10 mouse cellular contexts compared by ENCODE assay signal in the genomic region with DNA sequence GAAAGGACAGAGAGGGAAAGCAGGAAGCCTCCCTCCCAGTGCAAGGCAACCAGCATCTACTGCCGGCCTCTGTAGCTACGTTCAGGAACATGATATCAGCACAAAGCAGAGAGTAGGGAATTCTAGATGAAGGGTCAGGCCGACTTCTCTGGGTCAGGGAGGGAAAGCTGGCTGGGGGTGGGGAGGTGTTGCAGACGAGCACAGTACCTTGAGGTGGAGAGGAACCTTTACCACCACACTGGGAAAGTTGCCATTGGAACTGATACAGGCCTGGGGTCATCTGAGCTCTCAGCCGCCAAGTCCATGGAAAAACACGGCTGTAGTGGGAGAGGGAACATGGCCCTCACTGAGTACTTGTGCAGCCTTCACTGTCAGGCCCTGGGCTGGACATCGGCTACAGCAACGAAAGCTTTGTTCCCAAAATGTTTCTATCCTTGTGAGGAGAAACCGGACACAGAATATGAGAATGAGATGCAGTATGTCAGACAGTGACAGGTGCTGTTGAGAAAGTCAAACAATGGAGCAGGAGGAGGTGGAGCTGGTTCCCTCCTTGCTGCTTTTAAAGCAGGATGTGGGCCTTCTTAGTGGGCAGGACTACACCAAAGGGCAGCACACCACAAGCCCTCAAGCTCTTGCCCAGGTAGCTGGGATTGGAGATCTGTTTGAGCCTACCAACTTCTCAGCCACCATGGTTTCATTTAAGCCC. TPM values are rescaled to one million over a fixed set of nuclear protein-coding genes. Genes with fewer than 3 reads are reported as not detected.
A peak's percentile ranks its signal among the peaks of the same experiment; 100 is the strongest.
DNase-seq lines count a peak whose midpoint lies in the region; ATAC-seq and TF ChIP-seq lines count a peak whose summit lies in the region.
"Had no signal": no experiment of that assay in that cellular context is flagged by ENCODE, and none has a peak within 500 bp of the region (broad histone marks: within the 10 kb centered on the region; RNA-seq: fewer than 3 reads in every experiment).

No protein-coding gene starts in this region.

- no peak overlapping the region for H3K9ac ChIP-seq in hindbrain, postnatal 0 days (replicated peaks; ENCODE audit: low read length)
- no peak overlapping the region for H3K9ac ChIP-seq in embryonic facial prominence, embryonic 12.5 days
- 0 out of 2 replicates have a peak overlapping the region, but pooled peaks have one; percentile 3 for H3K9ac ChIP-seq in heart, embryonic 15.5 days
- H3K9ac ChIP-seq in liver, embryonic 11.5 days (ENCODE audit: low read depth, low read length), result no peak overlapping the region

- no peaks in the 10 kb centered on the region for H3K36me3 ChIP-seq in hindbrain, embryonic 10.5 days
- no peaks in the 10 kb centered on the region for H3K36me3 ChIP-seq in hindbrain, postnatal 0 days (ENCODE audit: insufficient read depth, low read length)
- no peaks in the 10 kb centered on the region for H3K36me3 ChIP-seq in embryonic facial prominence, embryonic 12.5 days
- no peaks in the 10 kb centered on the region for H3K36me3 ChIP-seq in heart, embryonic 15.5 days
- H3K36me3 ChIP-seq in liver, embryonic 11.5 days (ENCODE audit: control insufficient read depth, insufficient read depth, low read length), result no peaks in the 10 kb centered on the region

- no peaks in the 10 kb centered on the region for H3K27me3 ChIP-seq in hindbrain, embryonic 10.5 days (ENCODE audit: insufficient read depth, poor library complexity, severe bottlenecking)
- no peaks in the 10 kb centered on the region for H3K27me3 ChIP-seq in hindbrain, postnatal 0 days (ENCODE audit: insufficient read depth, low read length)
- no peaks in the 10 kb centered on the region for H3K27me3 ChIP-seq in embryonic facial prominence, embryonic 12.5 days
- no peaks in the 10 kb centered on the region for H3K27me3 ChIP-seq in heart, embryonic 15.5 days
- no peaks in the 10 kb centered on the region for H3K27me3 ChIP-seq in liver, embryonic 11.5 days (replicated peaks; ENCODE audit: control insufficient read depth, insufficient read depth, low read length)

- H3K4me3 ChIP-seq in hindbrain, embryonic 10.5 days, result no peak overlapping the region
- H3K4me3 ChIP-seq in hindbrain, postnatal 0 days (ENCODE audit: low read length), result no peak overlapping the region
- H3K4me3 ChIP-seq in embryonic facial prominence, embryonic 12.5 days, result no peak overlapping the region
- no peak overlapping the region for H3K4me3 ChIP-seq in heart, embryonic 15.5 days
- H3K4me3 ChIP-seq in liver, embryonic 11.5 days (ENCODE audit: low read depth, low read length), result no peak overlapping the region
- H3K4me3 ChIP-seq: midbrain, embryonic 10.5 days had no signal

- peak overlapping the region; percentile 6; the same call in 1 of the 2 replicates for H3K27ac ChIP-seq in hindbrain, embryonic 10.5 days
- no peak overlapping the region for H3K27ac ChIP-seq in hindbrain, postnatal 0 days
- H3K27ac ChIP-seq in embryonic facial prominence, embryonic 12.5 days, result peak overlapping the region; percentile 56
- H3K27ac ChIP-seq in heart, embryonic 15.5 days, result peak overlapping the region; percentile 81
- H3K27ac ChIP-seq in liver, embryonic 11.5 days (ENCODE audit: low read depth, low read length), result 0 out of 2 replicates have a peak overlapping the region, but pooled peaks have one; percentile 35
- H3K27ac ChIP-seq: midbrain, embryonic 10.5 days had no signal

- H3K4me2 ChIP-seq in hindbrain, postnatal 0 days (ENCODE audit: low read depth, low read length), result no peak overlapping the region
- no peak overlapping the region for H3K4me2 ChIP-seq in embryonic facial prominence, embryonic 12.5 days (replicated peaks)
- H3K4me2 ChIP-seq in heart, embryonic 15.5 days, result no peak overlapping the region
- no peak overlapping the region for H3K4me2 ChIP-seq in liver, embryonic 11.5 days

- no peak for TF ChIP-seq CTCF in hindbrain, postnatal 0 days (IDR thresholded peaks at IDR 0.05; ENCODE audit: low read depth)

- H3K4me1 ChIP-seq in hindbrain, embryonic 10.5 days (replicated peaks), result peaks cover 60% of the 10 kb centered on the region
- peaks cover 10% of the 10 kb centered on the region for H3K4me1 ChIP-seq in hindbrain, postnatal 0 days (ENCODE audit: insufficient read depth, low read length)
- peaks cover 38% of the 10 kb centered on the region for H3K4me1 ChIP-seq in embryonic facial prominence, embryonic 12.5 days
- H3K4me1 ChIP-seq in heart, embryonic 15.5 days (replicated peaks), result peaks cover 74% of the 10 kb centered on the region
- H3K4me1 ChIP-seq in liver, embryonic 11.5 days (replicated peaks; ENCODE audit: control insufficient read depth, insufficient read depth, low read length), result peaks cover 42% of the 10 kb centered on the region

- ATAC-seq in hindbrain, postnatal 0 days, result no peak
- ATAC-seq in embryonic facial prominence, embryonic 12.5 days (ENCODE audit: insufficient number of reproducible peaks, insufficient read depth, low FRiP score, low TSS enrichment), result no peak
- no peak for ATAC-seq in heart, embryonic 15.5 days (replicated peaks; ENCODE audit: insufficient number of reproducible peaks, insufficient read depth, low FRiP score, low read depth)
- no peak for ATAC-seq in liver, embryonic 11.5 days (replicated peaks; ENCODE audit: low FRiP score)
- no peak for ATAC-seq in granulocyte monocyte progenitor cell, adult 5-6 weeks (replicated peaks; ENCODE audit: poor library complexity, severe bottlenecking)

- no peaks in the 10 kb centered on the region for H3K9me3 ChIP-seq in hindbrain, embryonic 10.5 days
- H3K9me3 ChIP-seq in hindbrain, postnatal 0 days (ENCODE audit: low read length), result no peaks in the 10 kb centered on the region
- H3K9me3 ChIP-seq in embryonic facial prominence, embryonic 12.5 days, result no peaks in the 10 kb centered on the region
- no peaks in the 10 kb centered on the region for H3K9me3 ChIP-seq in heart, embryonic 15.5 days (replicated peaks)
- no peaks in the 10 kb centered on the region for H3K9me3 ChIP-seq in liver, embryonic 11.5 days (ENCODE audit: control insufficient read depth, low read length)
- H3K9me3 ChIP-seq: midbrain, embryonic 10.5 days had no signal

- no peak for DNase-seq in hindbrain, embryonic 10.5 days (ENCODE audit: low spot score)
- DNase-seq in hindbrain, postnatal 0 days (ENCODE audit: low spot score), result no peak
- DNase-seq in liver, embryonic 11.5 days (ENCODE audit: low spot score), result no peak
- DNase-seq in cerebellum, adult 8-10 months, result no peak
- no peak for DNase-seq in spleen, adult 18-20 months
- DNase-seq: retina, postnatal 1 day had no signal

- 81% methylated on average over 9 of the region's 9 CpGs for WGBS in hindbrain, embryonic 10.5 days
- WGBS in hindbrain, postnatal 0 days, result 83% methylated on average over 9 of the region's 9 CpGs
- WGBS in embryonic facial prominence, embryonic 12.5 days, result 61% methylated on average over 9 of the region's 9 CpGs
- 37% methylated on average over 9 of the region's 9 CpGs for WGBS in heart, embryonic 15.5 days
- WGBS in liver, embryonic 11.5 days, result 68% methylated on average over 9 of the region's 9 CpGs

RNA-seq across cellular contexts. Expression of a gene that starts 37.4 kb away (rescaled TPM):
- 24.4 and 26.2 TPM in 2 replicates for polyA plus RNA-seq in hindbrain, embryonic 10.5 days (2016; fragmentation: Nextera tagmentation; extraction: Ambion mirVana)
- 14.4 and 17.6 TPM in 2 replicates for total RNA-seq in hindbrain, postnatal 0 days (2014; rRNA removed)
- 15.9 and 19.6 TPM in 2 replicates for polyA plus RNA-seq in hindbrain, postnatal 0 days (2015; fragmentation: Nextera tagmentation; extraction: Ambion mirVana)
- 27.0 and 30.3 TPM in 2 replicates for polyA plus RNA-seq in embryonic facial prominence, embryonic 12.5 days (2016; fragmentation: Nextera tagmentation; extraction: Ambion mirVana)
- 15.1 and 17.3 TPM in 2 replicates for polyA plus RNA-seq in heart, embryonic 15.5 days (2015; fragmentation: Nextera tagmentation; extraction: Ambion mirVana)
- 24.8 and 25.9 TPM in 2 replicates for polyA plus RNA-seq in liver, embryonic 11.5 days (2014; fragmentation: Nextera tagmentation; extraction: Ambion mirVana)
- 20.8 and 33.5 TPM in 2 replicates for total RNA-seq in granulocyte monocyte progenitor cell, adult 5-6 weeks (2014; fragmentation: Nextera tagmentation)
- 20.3 and 26.7 TPM in 2 replicates for total RNA-seq in granulocyte monocyte progenitor cell, adult 5-6 weeks (2017)

RNA-seq across cellular contexts. Expression of a gene that starts 49.2 kb away (rescaled TPM):
- polyA plus RNA-seq in hindbrain, embryonic 10.5 days (2016; fragmentation: Nextera tagmentation; extraction: Ambion mirVana), result 1.8 TPM in 1 of 2 replicates, not detected in the other
- not detected in 2 replicates for total RNA-seq in hindbrain, postnatal 0 days (2014; rRNA removed)
- not detected in 2 replicates for polyA plus RNA-seq in hindbrain, postnatal 0 days (2015; fragmentation: Nextera tagmentation; extraction: Ambion mirVana)
- not detected in 2 replicates for polyA plus RNA-seq in embryonic facial prominence, embryonic 12.5 days (2016; fragmentation: Nextera tagmentation; extraction: Ambion mirVana)
- polyA plus RNA-seq in heart, embryonic 15.5 days (2015; fragmentation: Nextera tagmentation; extraction: Ambion mirVana), result 1.1 TPM in 1 of 2 replicates, not detected in the other
- 0.47 TPM in 1 of 2 replicates, not detected in the other for polyA plus RNA-seq in liver, embryonic 11.5 days (2014; fragmentation: Nextera tagmentation; extraction: Ambion mirVana)
- not detected in 2 replicates for total RNA-seq in granulocyte monocyte progenitor cell, adult 5-6 weeks (2014; fragmentation: Nextera tagmentation)
- total RNA-seq in granulocyte monocyte progenitor cell, adult 5-6 weeks (2017), result not detected in 2 replicates

RNA-seq across cellular contexts. Expression of a gene that starts 50.5 kb away (rescaled TPM):
- 478 and 520 TPM in 2 replicates for polyA plus RNA-seq in hindbrain, embryonic 10.5 days (2016; fragmentation: Nextera tagmentation; extraction: Ambion mirVana)
- 61.7 and 71.3 TPM in 2 replicates for total RNA-seq in hindbrain, postnatal 0 days (2014; rRNA removed)
- 300 and 303 TPM in 2 replicates for polyA plus RNA-seq in hindbrain, postnatal 0 days (2015; fragmentation: Nextera tagmentation; extraction: Ambion mirVana)
- polyA plus RNA-seq in embryonic facial prominence, embryonic 12.5 days (2016; fragmentation: Nextera tagmentation; extraction: Ambion mirVana), result 537 and 549 TPM in 2 replicates
- polyA plus RNA-seq in heart, embryonic 15.5 days (2015; fragmentation: Nextera tagmentation; extraction: Ambion mirVana), result 313 and 337 TPM in 2 replicates
- 543 and 554 TPM in 2 replicates for polyA plus RNA-seq in liver, embryonic 11.5 days (2014; fragmentation: Nextera tagmentation; extraction: Ambion mirVana)
- 258 and 285 TPM in 2 replicates for total RNA-seq in granulocyte monocyte progenitor cell, adult 5-6 weeks (2014; fragmentation: Nextera tagmentation)
- 130 and 152 TPM in 2 replicates for total RNA-seq in granulocyte monocyte progenitor cell, adult 5-6 weeks (2017)
